In the genomic region with DNA sequence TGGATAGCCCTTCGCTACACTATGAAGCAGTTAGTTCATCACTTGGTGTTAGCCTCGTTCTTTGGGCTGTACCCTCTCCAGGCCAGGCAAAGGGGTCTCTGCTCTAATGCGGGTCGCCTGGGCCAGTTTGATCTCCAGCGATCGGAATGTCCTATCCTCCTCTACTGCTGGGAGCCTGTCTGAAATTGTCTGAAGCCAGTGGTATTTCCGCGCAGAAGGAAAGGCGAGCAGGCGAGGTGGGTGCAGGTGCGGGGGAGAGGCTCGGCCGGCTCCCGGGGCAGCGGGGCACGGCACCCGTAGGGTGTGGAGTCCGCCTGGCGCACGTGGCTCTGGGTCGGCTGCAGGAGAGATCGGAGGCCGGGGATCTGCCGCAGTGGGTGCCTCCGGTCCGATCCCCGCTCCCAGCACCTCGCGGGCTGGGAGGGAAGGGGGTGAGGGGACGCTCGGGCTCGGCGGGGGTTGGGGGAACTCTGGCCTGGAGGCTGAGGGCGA, we compare ENCODE assay signal across 8 mouse cellular contexts.
DNase-seq lines count a peak whose midpoint lies in the region; ATAC-seq and TF ChIP-seq lines count a peak whose summit lies in the region.

No protein-coding gene starts in this region.

- TF ChIP-seq CTCF in E14TG2a.4 (conservative IDR thresholded peaks at IDR 0.05; ENCODE audit: low read length) = no peak
- no peak for TF ChIP-seq CTCF in embryonic fibroblast, embryonic 13.5 days (IDR thresholded peaks at IDR 0.05; ENCODE audit: borderline replicate concordance, insufficient read depth, low read length)
- TF ChIP-seq CTCF in intestine, postnatal 0 days (IDR thresholded peaks at IDR 0.05; ENCODE audit: low read depth) = no peak

- H3K4me3 ChIP-seq in E14TG2a.4 (replicated peaks; ENCODE audit: low read length) = peak overlapping the region; percentile 76
- peak overlapping the region; percentile 25 for H3K4me3 ChIP-seq in embryonic fibroblast, embryonic 13.5 days (ENCODE audit: insufficient read depth, low read length)
- peak overlapping the region; percentile 33 for H3K4me3 ChIP-seq in intestine, postnatal 0 days (ENCODE audit: low read depth, low read length)
- peak overlapping the region; percentile 36 for H3K4me3 ChIP-seq in midbrain, embryonic 14.5 days (replicated peaks; ENCODE audit: low read depth, low read length)

- no peak for TF ChIP-seq POLR2A in embryonic fibroblast, embryonic 13.5 days (IDR thresholded peaks at IDR 0.05; ENCODE audit: low read depth, low read length)

- no peak overlapping the region for H3K9ac ChIP-seq in intestine, postnatal 0 days (ENCODE audit: low read depth, low read length)
- peak overlapping the region; percentile 37; the same call in 1 of the 2 replicates for H3K9ac ChIP-seq in midbrain, embryonic 14.5 days (replicated peaks; ENCODE audit: low read length)

- peak; percentile 12 to 24 for DNase-seq in cerebellum, postnatal 14 days
- no peak for DNase-seq in cerebellum, adult 9-10 months
- no peak for DNase-seq in midbrain, embryonic 14.5 days
- DNase-seq in B cell, adult 2 months = no peak

- H3K27ac ChIP-seq in embryonic fibroblast, embryonic 13.5 days (ENCODE audit: insufficient read depth, low read length) = no peak overlapping the region
- no peak overlapping the region for H3K27ac ChIP-seq in intestine, postnatal 0 days (ENCODE audit: low read depth, low read length)
- no peak overlapping the region for H3K27ac ChIP-seq in midbrain, embryonic 14.5 days (replicated peaks; ENCODE audit: low read depth, low read length)

- H3K4me1 ChIP-seq in E14TG2a.4 (replicated peaks; ENCODE audit: low read depth, low read length) = peaks cover 24% of the 10 kb centered on the region
- no peaks in the 10 kb centered on the region for H3K4me1 ChIP-seq in embryonic fibroblast, embryonic 13.5 days (ENCODE audit: control insufficient read depth, insufficient read depth, low read length)
- H3K4me1 ChIP-seq in intestine, postnatal 0 days (replicated peaks; ENCODE audit: control insufficient read depth, insufficient read depth, low read length) = no peaks in the 10 kb centered on the region
- H3K4me1 ChIP-seq in midbrain, embryonic 14.5 days (ENCODE audit: control insufficient read depth, insufficient read depth, low read length) = peaks cover 15% of the 10 kb centered on the region

- no peaks in the 10 kb centered on the region for H3K36me3 ChIP-seq in E14TG2a.4 (ENCODE audit: insufficient read depth, low read length)
- no peaks in the 10 kb centered on the region for H3K36me3 ChIP-seq in intestine, postnatal 0 days (ENCODE audit: control insufficient read depth, insufficient read depth)
- no peaks in the 10 kb centered on the region for H3K36me3 ChIP-seq in midbrain, embryonic 14.5 days (ENCODE audit: control insufficient read depth, insufficient read depth, low read length)

- under 1% methylated on average over 34 of the region's 34 CpGs for WGBS in intestine, postnatal 0 days
- WGBS in midbrain, embryonic 14.5 days = under 1% methylated on average over 34 of the region's 34 CpGs

- H3K4me2 ChIP-seq in intestine, postnatal 0 days (replicated peaks; ENCODE audit: low read depth) = peak overlapping the region; percentile 69
- H3K4me2 ChIP-seq in midbrain, embryonic 14.5 days (ENCODE audit: low read length) = peak overlapping the region; percentile 74

- H3K27me3 ChIP-seq in E14TG2a.4 (ENCODE audit: insufficient read depth, low read length) = peaks cover 56% of the 10 kb centered on the region
- H3K27me3 ChIP-seq in intestine, postnatal 0 days (replicated peaks; ENCODE audit: control insufficient read depth, insufficient read depth, low read length) = peaks cover 51% of the 10 kb centered on the region
- H3K27me3 ChIP-seq in midbrain, embryonic 14.5 days (ENCODE audit: control insufficient read depth, insufficient read depth, low read length) = peaks cover 78% of the 10 kb centered on the region

- no peaks in the 10 kb centered on the region for H3K9me3 ChIP-seq in E14TG2a.4 (ENCODE audit: low read length)
- no peaks in the 10 kb centered on the region for H3K9me3 ChIP-seq in intestine, postnatal 0 days (ENCODE audit: control insufficient read depth)
- no peaks in the 10 kb centered on the region for H3K9me3 ChIP-seq in midbrain, embryonic 14.5 days (ENCODE audit: control insufficient read depth, low read length)

- no peak for ATAC-seq in intestine, postnatal 0 days
- ATAC-seq in midbrain, embryonic 14.5 days (ENCODE audit: low FRiP score, low TSS enrichment) = no peak
- no peak for ATAC-seq in inflammation-experienced regulatory T-cells, adult 6 months

Comparison
In these comparisons a context has a peak if more than half of its experiments do, and no peak if none do; other contexts are left out.
1. DNase-seq: peak in cerebellum, postnatal 14 days (2 of 2); none in cerebellum, adult 9-10 months (single experiment), midbrain, embryonic 14.5 days (single experiment) and B cell, adult 2 months (0 of 2).
2. H3K4me3 ChIP-seq: peak in every context shown above with its lines; median percentile 76 in E14TG2a.4; 36 in midbrain, embryonic 14.5 days; 33 in intestine, postnatal 0 days; 25 in embryonic fibroblast, embryonic 13.5 days.